Mouse (Mus musculus): ENCODE results near the gene Chchd1. TPM values are rescaled to one million over a fixed set of nuclear protein-coding genes. Genes with fewer than 3 reads are reported as not detected.
A peak's percentile ranks its signal among the peaks of the same experiment; 100 is the strongest.

The Chchd1 gene
- polyA plus RNA-seq, 1 experiment = 151 TPM

DNA sequence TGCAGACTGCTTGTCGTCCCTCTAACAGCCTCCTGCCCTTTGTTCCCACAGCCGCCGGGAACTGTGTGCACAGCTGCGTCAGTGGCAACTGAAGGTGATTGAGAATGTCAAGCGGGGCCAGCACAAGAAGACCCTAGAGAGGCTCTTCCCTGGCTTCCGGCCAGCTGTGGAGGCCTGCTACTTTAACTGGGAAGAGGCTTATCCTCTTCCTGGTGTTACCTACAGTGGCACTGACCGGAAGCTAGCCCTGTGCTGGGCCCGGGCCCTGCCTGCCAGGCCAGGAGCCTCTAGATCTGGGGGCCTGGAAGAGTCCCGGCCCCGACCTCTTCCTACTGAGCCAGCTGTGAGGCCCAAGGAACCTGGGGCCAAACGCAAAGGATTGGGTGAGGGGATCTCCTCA, 11.0 kb downstream of the Chchd1 start:
- Histone ChIP-seq H3K36me3 (ENCODE audit: control insufficient read depth, insufficient read depth, low read length, poor library complexity, severe bottlenecking) (no peaks in the 10 kb centered on the region), H3K4me1 (ENCODE audit: control insufficient read depth, insufficient read depth, low read length) (no peaks in the 10 kb centered on the region), H3K27me3 (ENCODE audit: control insufficient read depth, insufficient read depth, low read length, poor library complexity, severe bottlenecking) (no peaks in the 10 kb centered on the region), H3K9ac (ENCODE audit: low read depth, poor library complexity, severe bottlenecking) (peak overlapping the region; percentile 34; the same call in 1 of the 2 replicates), H3K27ac (ENCODE audit: insufficient read depth, low read length) (no peak overlapping the region), H3K9me3 (replicated peaks; ENCODE audit: control insufficient read depth, insufficient read depth, low read length, poor library complexity, severe bottlenecking) (no peaks in the 10 kb centered on the region), H3K4me3 (ENCODE audit: low read depth, low read length) (peak overlapping the region; percentile 42)
- TF ChIP-seq POLR2A (IDR thresholded peaks at IDR 0.05; ENCODE audit: insufficient read depth, low read length) = no peak
- TF ChIP-seq EP300 (IDR thresholded peaks at IDR 0.05; ENCODE audit: insufficient read depth, low read depth, low read length) = no peak
- no peak for TF ChIP-seq CTCF (IDR thresholded peaks at IDR 0.05; ENCODE audit: low read depth, low read length)

DNA sequence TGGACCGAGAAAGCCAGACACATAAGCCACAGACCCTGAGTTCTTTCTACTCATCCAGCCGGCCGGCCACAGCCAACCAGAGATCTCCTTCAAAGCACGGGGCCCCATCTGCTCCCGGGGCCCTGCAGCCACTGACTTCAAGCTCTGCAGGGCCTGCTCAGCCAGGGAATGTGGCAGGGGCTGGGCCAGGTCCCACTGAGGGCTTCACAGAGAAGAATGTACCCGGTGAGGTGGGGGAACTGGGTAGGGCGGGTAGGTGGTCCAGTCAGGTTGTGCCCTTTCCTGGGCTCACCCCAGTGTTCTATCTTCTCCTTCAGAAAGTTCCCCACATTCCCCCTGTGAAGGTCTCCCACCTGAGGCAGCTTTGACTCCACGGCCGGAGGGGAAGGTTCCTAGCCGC, 15.6 kb downstream of the Chchd1 start:
- Histone ChIP-seq H3K9me3 (replicated peaks; ENCODE audit: control insufficient read depth, insufficient read depth, low read length, poor library complexity, severe bottlenecking) (no peaks in the 10 kb centered on the region), H3K4me1 (ENCODE audit: control insufficient read depth, insufficient read depth, low read length) (no peaks in the 10 kb centered on the region), H3K27ac (ENCODE audit: insufficient read depth, low read length) (no peak overlapping the region), H3K9ac (ENCODE audit: low read depth, poor library complexity, severe bottlenecking) (no peak overlapping the region), H3K4me3 (ENCODE audit: low read depth, low read length) (no peak overlapping the region), H3K36me3 (ENCODE audit: control insufficient read depth, insufficient read depth, low read length, poor library complexity, severe bottlenecking) (no peaks in the 10 kb centered on the region), H3K27me3 (ENCODE audit: control insufficient read depth, insufficient read depth, low read length, poor library complexity, severe bottlenecking) (no peaks in the 10 kb centered on the region)
- TF ChIP-seq POLR2A (IDR thresholded peaks at IDR 0.05; ENCODE audit: insufficient read depth, low read length) (no peak), EP300 (IDR thresholded peaks at IDR 0.05; ENCODE audit: insufficient read depth, low read depth, low read length) (no peak), CTCF (IDR thresholded peaks at IDR 0.05; ENCODE audit: low read depth, low read length) (no peak)

DNA sequence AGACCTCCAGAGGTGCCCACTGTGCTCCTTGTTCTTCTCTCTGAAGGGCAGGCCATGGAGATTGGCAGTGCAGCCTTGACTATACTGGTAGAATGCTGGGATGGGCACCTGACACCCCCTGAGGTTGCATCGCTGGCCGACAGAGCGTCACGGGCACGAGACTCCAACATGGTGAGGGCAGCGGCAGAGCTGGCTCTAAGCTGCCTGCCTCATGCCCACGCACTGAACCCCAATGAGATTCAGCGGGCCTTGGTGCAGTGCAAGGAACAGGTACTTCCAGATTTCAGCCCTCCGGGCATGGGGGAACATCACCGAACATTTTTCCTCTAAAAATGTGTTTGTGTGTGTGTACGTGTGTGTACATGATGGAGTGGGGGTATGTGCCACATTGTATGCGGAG, 17.0 kb downstream of the Chchd1 start:
- Histone ChIP-seq H3K27me3 (ENCODE audit: control insufficient read depth, insufficient read depth, low read length, poor library complexity, severe bottlenecking) (no peaks in the 10 kb centered on the region), H3K9me3 (replicated peaks; ENCODE audit: control insufficient read depth, insufficient read depth, low read length, poor library complexity, severe bottlenecking) (no peaks in the 10 kb centered on the region), H3K4me3 (ENCODE audit: low read depth, low read length) (no peak overlapping the region), H3K36me3 (ENCODE audit: control insufficient read depth, insufficient read depth, low read length, poor library complexity, severe bottlenecking) (no peaks in the 10 kb centered on the region), H3K4me1 (ENCODE audit: control insufficient read depth, insufficient read depth, low read length) (no peaks in the 10 kb centered on the region), H3K9ac (ENCODE audit: low read depth, poor library complexity, severe bottlenecking) (no peak overlapping the region), H3K27ac (ENCODE audit: insufficient read depth, low read length) (no peak overlapping the region)
- TF ChIP-seq EP300 (IDR thresholded peaks at IDR 0.05; ENCODE audit: insufficient read depth, low read depth, low read length) = no peak
- no peak for TF ChIP-seq POLR2A (IDR thresholded peaks at IDR 0.05; ENCODE audit: insufficient read depth, low read length)
- no peak for TF ChIP-seq CTCF (IDR thresholded peaks at IDR 0.05; ENCODE audit: low read depth, low read length)

DNA sequence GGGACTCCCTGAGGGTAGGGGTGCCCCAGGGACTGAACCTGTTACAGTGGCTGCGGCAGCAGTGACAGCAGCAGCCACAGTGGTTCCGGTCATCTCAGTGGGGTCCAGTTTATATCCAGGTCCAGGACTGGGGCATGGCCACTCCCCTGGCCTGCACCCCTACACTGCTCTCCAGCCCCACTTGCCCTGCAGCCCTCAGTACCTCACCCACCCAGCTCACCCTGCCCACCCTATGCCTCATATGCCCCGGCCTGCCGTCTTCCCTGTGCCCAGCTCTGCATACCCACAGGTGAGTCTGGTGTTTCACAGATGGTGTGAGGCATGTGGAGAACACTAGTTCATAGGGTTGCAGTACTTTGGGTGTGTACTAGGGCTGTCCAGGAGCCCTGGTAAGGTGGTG, 18.6 kb downstream of the Chchd1 start:
- H3K27me3 ChIP-seq (ENCODE audit: control insufficient read depth, insufficient read depth, low read length, poor library complexity, severe bottlenecking) = no peaks in the 10 kb centered on the region
- no peak overlapping the region for H3K4me3 ChIP-seq (ENCODE audit: low read depth, low read length)
- H3K4me1 ChIP-seq (ENCODE audit: control insufficient read depth, insufficient read depth, low read length) = no peaks in the 10 kb centered on the region
- TF ChIP-seq POLR2A (IDR thresholded peaks at IDR 0.05; ENCODE audit: insufficient read depth, low read length) (no peak), CTCF (IDR thresholded peaks at IDR 0.05; ENCODE audit: low read depth, low read length) (no peak), EP300 (IDR thresholded peaks at IDR 0.05; ENCODE audit: insufficient read depth, low read depth, low read length) (no peak)
- H3K9ac ChIP-seq (ENCODE audit: low read depth, poor library complexity, severe bottlenecking) = no peak overlapping the region
- no peaks in the 10 kb centered on the region for H3K9me3 ChIP-seq (replicated peaks; ENCODE audit: control insufficient read depth, insufficient read depth, low read length, poor library complexity, severe bottlenecking)
- no peak overlapping the region for H3K27ac ChIP-seq (ENCODE audit: insufficient read depth, low read length)
- H3K36me3 ChIP-seq (ENCODE audit: control insufficient read depth, insufficient read depth, low read length, poor library complexity, severe bottlenecking) = no peaks in the 10 kb centered on the region

DNA sequence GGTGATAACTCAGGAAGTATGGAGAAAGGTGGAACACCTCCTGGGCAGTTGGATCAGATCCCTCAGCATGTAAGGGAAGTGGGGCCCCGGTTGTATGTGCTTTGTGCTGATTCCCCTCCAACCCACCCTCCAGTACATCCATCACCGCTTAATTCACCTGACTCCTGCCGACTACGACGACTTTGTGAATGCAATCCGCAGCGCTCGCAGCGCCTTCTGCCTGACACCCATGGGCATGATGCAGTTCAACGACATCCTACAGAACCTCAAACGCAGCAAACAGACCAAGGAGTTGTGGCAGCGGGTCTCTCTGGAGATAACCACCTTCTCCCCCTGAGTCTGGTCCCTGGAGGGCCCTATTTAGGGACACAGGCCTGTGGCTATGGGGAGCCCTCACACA, 20.2 kb downstream of the Chchd1 start:
- Histone ChIP-seq H3K27ac (ENCODE audit: insufficient read depth, low read length) (no peak overlapping the region), H3K36me3 (ENCODE audit: control insufficient read depth, insufficient read depth, low read length, poor library complexity, severe bottlenecking) (no peaks in the 10 kb centered on the region), H3K27me3 (ENCODE audit: control insufficient read depth, insufficient read depth, low read length, poor library complexity, severe bottlenecking) (no peaks in the 10 kb centered on the region), H3K9me3 (replicated peaks; ENCODE audit: control insufficient read depth, insufficient read depth, low read length, poor library complexity, severe bottlenecking) (no peaks in the 10 kb centered on the region), H3K4me3 (ENCODE audit: low read depth, low read length) (no peak overlapping the region), H3K9ac (ENCODE audit: low read depth, poor library complexity, severe bottlenecking) (no peak overlapping the region), H3K4me1 (ENCODE audit: control insufficient read depth, insufficient read depth, low read length) (no peaks in the 10 kb centered on the region)
- TF ChIP-seq POLR2A (IDR thresholded peaks at IDR 0.05; ENCODE audit: insufficient read depth, low read length) (no peak), CTCF (IDR thresholded peaks at IDR 0.05; ENCODE audit: low read depth, low read length) (no peak), EP300 (IDR thresholded peaks at IDR 0.05; ENCODE audit: insufficient read depth, low read depth, low read length) (no peak)

GRCm38 (mm10) chr14:20724043-20724442, 21.2 kb downstream of the Chchd1 start:
- TF ChIP-seq POLR2A (IDR thresholded peaks at IDR 0.05; ENCODE audit: insufficient read depth, low read length) (no peak), EP300 (IDR thresholded peaks at IDR 0.05; ENCODE audit: insufficient read depth, low read depth, low read length) (no peak), CTCF (IDR thresholded peaks at IDR 0.05; ENCODE audit: low read depth, low read length) (peak; percentile 66)
- Histone ChIP-seq H3K36me3 (ENCODE audit: control insufficient read depth, insufficient read depth, low read length, poor library complexity, severe bottlenecking) (no peaks in the 10 kb centered on the region), H3K4me1 (ENCODE audit: control insufficient read depth, insufficient read depth, low read length) (no peaks in the 10 kb centered on the region), H3K27me3 (ENCODE audit: control insufficient read depth, insufficient read depth, low read length, poor library complexity, severe bottlenecking) (no peaks in the 10 kb centered on the region), H3K9ac (ENCODE audit: low read depth, poor library complexity, severe bottlenecking) (no peak overlapping the region), H3K27ac (ENCODE audit: insufficient read depth, low read length) (no peak overlapping the region), H3K9me3 (replicated peaks; ENCODE audit: control insufficient read depth, insufficient read depth, low read length, poor library complexity, severe bottlenecking) (no peaks in the 10 kb centered on the region), H3K4me3 (ENCODE audit: low read depth, low read length) (no peak overlapping the region)

Measured in ES-Bruce4 (cell line).